Mouse (Mus musculus) activated CD4-positive, CD25-positive, alpha-beta regulatory T cell, adult 4 months (primary cell): ENCODE measurements at regions not wholly inside any gene's neighbourhood (a gene's known extent, or its start where the extent isn't known, plus 50 kb on each side); places are given as distances from the start of the nearest gene placed in this dataset.
A peak's percentile ranks its signal among the peaks of the same experiment; 100 is the strongest.

ENCODE experiments used
- ATAC-seq: one replicate; pipeline ENCODE4 v1.8.0; 2017

DNA sequence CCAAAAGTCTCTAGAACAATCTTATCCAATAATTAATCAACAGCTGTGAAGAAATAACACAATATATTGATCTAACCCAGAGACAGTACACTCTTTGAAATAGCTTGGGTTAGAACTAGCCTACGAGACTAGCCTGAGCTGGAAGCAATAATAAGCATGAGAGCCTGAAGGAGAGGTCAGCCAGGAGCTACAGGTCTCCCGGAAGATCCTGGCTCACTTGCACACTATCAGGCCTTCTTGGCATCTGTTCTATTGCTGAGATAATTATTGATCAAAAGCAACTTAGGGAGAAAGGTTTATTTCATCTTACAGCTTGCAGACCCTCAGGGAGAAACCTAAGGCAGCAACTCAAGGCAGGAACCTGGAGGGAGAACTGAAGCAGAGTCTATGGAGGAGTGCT lies 64.0 kb upstream of the Hes1 start:
- no peak for ATAC-seq

DNA sequence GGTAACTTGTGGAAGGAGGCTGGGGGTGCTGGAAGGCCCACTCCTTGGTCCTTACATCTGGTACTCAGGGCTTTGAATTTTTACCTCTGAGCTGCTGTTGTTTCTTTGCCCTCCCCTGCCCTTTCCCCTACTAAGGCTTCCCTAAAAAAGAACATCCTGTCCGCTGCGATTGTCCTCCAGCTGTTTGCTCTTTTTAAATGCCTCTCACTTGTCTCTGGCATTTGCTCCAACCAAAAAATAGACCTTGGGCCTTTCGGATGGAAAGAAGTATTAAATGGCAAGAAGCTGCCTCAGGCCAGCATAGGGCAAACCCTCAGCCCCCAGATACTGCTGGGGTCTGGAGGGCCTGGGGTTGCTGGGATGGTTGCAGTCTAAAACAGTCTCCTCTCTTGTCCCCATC lies 59.1 kb upstream of the Hes1 start:
- no peak for ATAC-seq

DNA sequence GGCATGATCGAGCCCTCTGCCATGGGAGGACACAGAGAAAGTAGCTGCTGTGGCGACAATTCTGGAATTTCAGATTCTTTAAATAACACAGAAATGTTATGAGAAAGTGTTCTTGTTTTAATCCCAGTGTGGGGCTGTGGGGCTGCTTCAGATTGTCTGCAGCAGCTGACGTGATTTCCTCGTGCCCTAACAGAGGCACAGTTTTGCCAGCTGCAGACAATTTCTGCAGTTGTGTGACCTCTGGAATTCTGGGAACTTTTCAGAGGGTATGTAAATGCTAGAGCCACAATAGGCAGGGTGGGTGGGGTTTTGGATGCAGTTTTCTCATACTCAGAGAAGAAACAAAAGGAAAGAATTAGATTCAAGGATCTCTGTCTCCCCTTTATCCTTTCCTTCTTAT lies 57.4 kb upstream of the Hes1 start:
- ATAC-seq, result no peak

DNA sequence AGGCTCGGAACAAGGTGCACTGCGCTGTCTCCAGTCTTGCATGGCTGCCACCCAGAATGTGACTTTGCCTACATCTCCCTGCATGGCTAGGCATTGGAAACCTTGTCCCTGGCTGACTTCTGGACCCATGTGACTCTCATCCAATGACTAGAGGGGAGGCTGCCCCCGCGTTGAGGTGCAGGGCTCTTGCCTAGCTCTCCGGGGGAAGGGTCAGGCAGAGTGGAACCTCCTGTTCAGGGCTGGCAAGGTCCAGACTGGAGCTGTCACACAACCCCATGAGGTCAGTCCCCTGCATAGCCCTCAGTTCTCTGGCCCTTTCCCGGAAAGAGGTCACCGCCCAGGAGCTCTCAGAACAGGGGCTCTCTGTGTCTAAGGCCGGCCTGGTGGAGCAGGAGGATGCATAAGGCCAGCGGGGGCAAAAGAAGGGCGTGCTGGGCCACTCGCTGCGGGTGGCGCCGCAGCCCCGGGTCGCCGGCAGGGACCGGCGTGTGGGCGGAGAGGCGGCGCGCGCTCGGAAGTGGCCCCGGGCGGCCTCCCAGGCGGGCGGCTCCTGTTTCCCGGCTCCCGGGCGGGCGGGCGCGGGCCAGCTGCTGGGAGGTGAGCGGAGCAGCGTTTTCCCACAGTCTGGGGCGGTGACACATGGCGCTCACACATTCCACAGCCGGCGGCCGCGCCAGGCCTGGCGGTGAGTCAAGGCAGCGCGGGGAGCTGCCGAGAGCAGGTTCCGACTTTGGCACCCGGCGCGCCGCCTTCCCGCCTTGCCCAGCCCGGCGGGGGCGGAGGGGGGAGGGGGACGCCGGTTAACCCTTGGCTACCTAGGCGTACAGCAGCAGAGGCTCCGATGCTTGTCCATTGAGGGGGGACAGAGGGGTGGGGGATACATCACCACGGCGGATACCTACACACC lies 55.5 kb upstream of the Hes1 start:
- ATAC-seq, result no peak

DNA sequence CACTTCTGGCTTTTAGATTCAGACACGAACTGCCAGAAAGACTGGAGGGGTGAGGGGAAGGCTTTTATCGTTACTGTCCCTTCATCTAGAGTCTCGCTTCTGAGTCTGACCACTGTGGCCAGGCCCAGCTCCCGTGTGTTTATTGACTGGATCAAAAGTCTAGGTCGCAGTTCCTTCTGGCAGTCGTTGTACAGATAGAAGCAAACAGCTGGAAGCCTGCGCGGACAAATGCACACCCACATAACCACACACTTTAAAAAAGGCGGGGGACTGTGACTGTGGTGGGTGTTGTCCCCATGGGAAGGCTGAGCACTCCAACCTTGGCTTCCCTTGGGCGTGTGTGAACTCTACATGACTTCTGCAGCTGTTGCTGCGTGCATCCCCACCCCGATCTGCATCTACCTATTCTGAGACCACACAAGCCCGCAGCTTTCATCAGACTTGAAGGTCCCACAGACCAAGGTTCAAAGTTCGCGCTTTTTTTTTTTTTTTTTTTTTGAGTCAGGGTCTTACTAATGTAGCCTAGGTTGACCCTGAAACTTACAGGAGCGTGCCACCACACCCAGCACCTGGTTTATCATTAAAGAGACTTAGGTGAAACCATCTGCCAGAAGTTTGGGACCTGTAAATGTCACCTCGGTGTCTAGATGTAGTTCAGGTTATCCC lies 54.5 kb upstream of the Hes1 start:
- ATAC-seq, result peak; percentile 23

DNA sequence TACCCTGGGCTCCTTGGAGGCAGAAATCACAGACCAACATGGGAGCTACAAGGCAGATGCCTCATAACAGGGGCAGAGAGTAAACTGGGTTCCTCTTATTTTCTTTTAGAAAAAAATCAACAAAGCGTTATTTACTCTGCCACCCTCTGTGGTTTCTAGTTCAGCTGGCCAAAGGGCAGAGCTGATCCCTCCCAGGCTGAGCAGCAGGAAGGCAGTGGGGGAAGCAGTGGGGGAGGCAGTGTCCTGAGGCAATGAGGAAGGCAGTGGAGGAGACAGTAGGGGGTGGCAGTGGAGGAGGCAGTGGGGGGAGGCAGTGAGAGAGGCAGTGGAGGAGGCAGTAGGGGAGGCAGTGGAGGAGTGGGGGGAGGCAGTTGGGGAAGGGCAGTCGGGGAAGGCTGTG lies 51.1 kb upstream of the Hes1 start:
- ATAC-seq, result no peak

DNA sequence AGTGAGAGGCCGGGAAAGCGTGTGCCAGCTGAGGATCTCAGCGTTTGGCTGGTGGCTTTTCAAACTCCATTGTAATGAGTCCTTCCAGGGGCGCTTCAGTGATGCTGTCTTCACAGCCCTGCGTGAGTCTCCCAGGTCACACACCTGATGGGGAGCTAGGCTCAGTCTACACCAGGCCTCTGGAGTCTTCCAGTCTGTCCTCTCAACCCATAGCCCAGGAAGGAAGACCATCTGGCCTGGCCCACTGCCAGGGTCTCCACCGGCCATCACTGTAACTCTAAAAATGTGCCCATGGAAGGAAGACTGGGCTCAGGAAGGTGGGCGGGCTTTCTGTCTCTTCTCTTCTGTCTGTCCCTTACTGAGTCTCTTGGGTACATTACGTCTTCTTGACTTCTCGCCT lies 50.2 kb upstream of the Hes1 start:
- no peak for ATAC-seq
